Mouse (Mus musculus) intestine, postnatal 0 days (tissue): ENCODE measurements around the gene 1700037C18Rik. TPM values are rescaled to one million over a fixed set of nuclear protein-coding genes. Genes with fewer than 3 reads are reported as not detected.

Experiments
- ATAC-seq: fragments of 200-750 bp; cut with Nextera tagmentation; 2 replicates; pipeline ENCODE4 v1.8.0; 2017; ENCODE audit warnings: mild to moderate bottlenecking, moderate TSS enrichment, moderate library complexity
- H3K27ac ChIP-seq: fragments of 300-500 bp; sonication (generic); 2 replicates; pipeline ENCODE4 v1.5.1; 2014; ENCODE audit warnings: mild to moderate bottlenecking, low read depth, low read length, moderate library complexity
- H3K27me3 ChIP-seq: fragments of 300-500 bp; sonication (generic); replicated peaks from 2 replicates; pipeline ENCODE4 v1.6.1; 2014; ENCODE audit warnings: low read length, mixed read lengths; ENCODE audit not compliant: control insufficient read depth, insufficient read depth
- H3K36me3 ChIP-seq: fragments of 300-500 bp; sonication (generic); 2 replicates; pipeline ENCODE4 v1.6.1; 2014; ENCODE audit warnings: mild to moderate bottlenecking, moderate library complexity; ENCODE audit not compliant: control insufficient read depth, insufficient read depth
- H3K4me1 ChIP-seq: fragments of 300-500 bp; sonication (generic); replicated peaks from 2 replicates; pipeline ENCODE4 v1.6.1; 2014; ENCODE audit warnings: antibody characterized with exemption, low read length, mixed read lengths; ENCODE audit not compliant: control insufficient read depth, insufficient read depth
- H3K4me2 ChIP-seq: fragments of 300-500 bp; sonication (generic); replicated peaks from 2 replicates; pipeline ENCODE4 v1.6.1; 2014; ENCODE audit warnings: low read depth, mild to moderate bottlenecking, moderate library complexity
- H3K4me3 ChIP-seq: fragments of 300-500 bp; sonication (generic); 2 replicates; pipeline ENCODE4 v1.5.1; 2014; ENCODE audit warnings: low read depth, low read length
- H3K9ac ChIP-seq: fragments of 300-500 bp; sonication (generic); 2 replicates; pipeline ENCODE4 v1.6.1; 2014; ENCODE audit warnings: mild to moderate bottlenecking, low read depth, low read length
- H3K9me3 ChIP-seq: fragments of 300-500 bp; sonication (generic); 2 replicates; pipeline ENCODE4 v1.6.1; 2016; ENCODE audit warnings: mixed run types; ENCODE audit not compliant: control insufficient read depth
- CTCF ChIP-seq: sonication (generic); IDR thresholded peaks from 2 replicates; pipeline ENCODE4 v1.5.1; 2016; ENCODE audit warnings: low read depth, mild to moderate bottlenecking, control low read depth, antibody characterized with exemption, moderate library complexity
- WGBS: fragments of 180-500 bp; shearing (Covaris S2); extraction: QIAGEN DNeasy Blood & Tissue Kit; methylation state at CpG from one replicate; pipeline ENCODE4 v1.1.7; 2014; 5-methylcytosine and 5-hydroxymethylcytosine counted together
- polyA plus RNA-seq: library from polyadenylated mRNA; unstranded; fragments of >200 nt; fragmentation: Nextera tagmentation; extraction: Ambion mirVana; gene quantifications from 2 replicates; pipeline ENCODE4 v1.2.1, GENCODE M21; 2015

1700037C18Rik gene
- 5.5 and 6.4 TPM in 2 replicates for polyA plus RNA-seq

DNA sequence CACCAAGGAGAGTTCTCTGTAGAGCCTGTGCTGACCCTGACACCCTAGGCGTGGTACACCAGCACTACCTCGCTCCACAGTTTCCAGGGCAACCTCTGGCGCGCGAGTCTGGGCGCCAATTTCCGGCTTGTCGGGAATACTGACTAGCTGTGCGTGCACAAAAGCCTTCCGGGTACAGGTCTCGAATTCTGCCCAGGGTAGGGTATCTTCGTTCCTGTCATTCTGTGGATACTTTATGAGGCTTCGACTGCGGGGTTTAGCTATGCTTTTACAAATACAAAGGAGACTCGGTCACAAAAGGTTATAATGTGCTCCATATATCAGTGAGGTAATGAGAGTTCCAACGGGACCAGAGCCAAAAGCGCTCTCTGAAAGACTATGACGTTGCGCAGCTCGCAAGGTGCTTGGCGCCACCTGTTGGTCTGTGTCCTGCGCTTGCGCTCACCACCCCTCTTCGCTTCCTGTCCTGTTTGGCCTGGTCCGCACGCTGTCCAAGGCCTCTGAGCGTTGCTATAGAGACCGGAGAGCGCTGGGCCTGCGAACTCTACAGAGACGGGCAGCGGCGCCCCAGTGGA, at the start of gene 1700037C18Rik, which contains the start of gene Cluap1:
1700037C18Rik (minus strand) TSS at position 153 of the 575 bp plus-strand sequence.
Cluap1 (plus strand) TSS at position 265 of the 575 bp plus-strand sequence.
- peak; percentile 95 for TF ChIP-seq CTCF
- H3K4me3 ChIP-seq: peak within 1 kb of the TSS; percentile 56
- peak within 1 kb of the TSS; percentile 54; the same call in 1 of the 2 replicates for H3K27ac ChIP-seq
- peak within 1 kb of the TSS; percentile 64 for H3K9ac ChIP-seq
- H3K27me3 ChIP-seq: no peaks in the 10 kb centered on the region
- ATAC-seq: peak; percentile 98
- H3K9me3 ChIP-seq: no peaks in the 10 kb centered on the region
- H3K4me2 ChIP-seq: peak within 1 kb of the TSS; percentile 88
- under 1% methylated on average over 33 of the region's 33 CpGs for WGBS
- H3K36me3 ChIP-seq: peaks cover 37% of the 10 kb centered on the region
- no peaks in the 10 kb centered on the region for H3K4me1 ChIP-seq

DNA sequence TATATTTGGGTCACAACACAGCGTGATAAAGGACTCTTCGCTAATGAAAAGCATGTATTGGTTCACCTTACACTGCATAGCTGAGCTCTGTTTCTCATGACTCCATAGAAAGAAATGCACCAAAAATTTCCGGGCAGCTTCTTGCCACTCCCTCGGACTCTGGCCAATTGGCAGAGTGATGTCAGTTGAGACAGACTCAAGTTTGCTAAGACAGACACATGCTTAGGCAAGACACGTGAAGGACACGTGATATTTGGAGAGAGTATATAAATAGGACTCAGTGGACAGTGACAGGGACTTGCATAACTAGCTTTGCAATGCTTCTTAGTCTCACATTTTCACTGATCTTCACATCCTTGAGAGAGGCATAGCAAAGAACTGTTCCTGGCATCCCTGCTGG, 47.9 kb upstream of the 1700037C18Rik start:
- no peak overlapping the region for H3K9ac ChIP-seq
- no peaks in the 10 kb centered on the region for H3K9me3 ChIP-seq
- no peaks in the 10 kb centered on the region for H3K36me3 ChIP-seq
- no peak overlapping the region for H3K27ac ChIP-seq
- no peak for ATAC-seq
- H3K4me1 ChIP-seq: no peaks in the 10 kb centered on the region
- TF ChIP-seq CTCF: no peak
- 80% methylated on average over 6 of the region's 6 CpGs for WGBS
- no peak overlapping the region for H3K4me2 ChIP-seq
- H3K27me3 ChIP-seq: no peaks in the 10 kb centered on the region
- H3K4me3 ChIP-seq: no peak overlapping the region

- no peaks in the 10 kb centered on the region for H3K27me3 ChIP-seq
- H3K9me3 ChIP-seq: no peaks in the 10 kb centered on the region
- no peak for TF ChIP-seq CTCF
- H3K4me2 ChIP-seq: no peak overlapping the region
- WGBS: 100% methylated on average over 1 of the region's 1 CpGs
- no peak for ATAC-seq
- no peak overlapping the region for H3K27ac ChIP-seq
- H3K9ac ChIP-seq: no peak overlapping the region
- no peaks in the 10 kb centered on the region; the same call in 1 of the 2 replicates for H3K36me3 ChIP-seq
- no peaks in the 10 kb centered on the region for H3K4me1 ChIP-seq
- H3K4me3 ChIP-seq: no peak overlapping the region
Observed at GRCm38 (mm10) chr16:3951141-3951540, 42.7 kb upstream of the 1700037C18Rik start.

GRCm38 (mm10) chr16:3934701-3935100, 26.2 kb upstream of the 1700037C18Rik start:
- WGBS: 90% methylated on average over 4 of the region's 4 CpGs
- no peak overlapping the region for H3K4me3 ChIP-seq
- TF ChIP-seq CTCF: no peak

DNA sequence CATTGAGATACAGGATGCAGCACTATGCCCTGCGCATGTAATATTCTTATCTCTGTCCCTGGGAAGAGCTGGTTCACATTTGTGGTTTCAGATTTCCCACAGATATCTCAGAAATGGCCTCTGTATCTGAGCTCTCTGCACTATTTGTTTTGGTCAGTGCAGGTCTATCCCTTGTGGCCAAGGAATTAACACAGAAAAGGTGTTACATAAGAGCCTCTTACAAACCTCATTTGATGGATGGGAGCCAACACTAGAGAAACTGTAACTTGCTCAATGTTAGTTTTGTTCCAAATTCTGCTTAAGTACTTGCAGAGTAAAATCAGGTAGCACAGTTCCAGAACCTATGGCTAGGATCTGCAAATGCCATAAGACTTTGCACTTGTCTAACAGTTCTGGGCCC, 25.6 kb upstream of the 1700037C18Rik start:
- no peaks in the 10 kb centered on the region for H3K27me3 ChIP-seq
- H3K4me1 ChIP-seq: no peaks in the 10 kb centered on the region
- no peak for TF ChIP-seq CTCF
- no peak overlapping the region for H3K9ac ChIP-seq
- H3K9me3 ChIP-seq: no peaks in the 10 kb centered on the region
- no peak overlapping the region for H3K27ac ChIP-seq
- no peak for ATAC-seq
- 93% methylated on average over 1 of the region's 1 CpGs for WGBS
- H3K4me2 ChIP-seq: no peak overlapping the region
- H3K36me3 ChIP-seq: peaks cover 52% of the 10 kb centered on the region
- no peak overlapping the region for H3K4me3 ChIP-seq

More at GRCm38 (mm10) chr16:3934701-3935100, 26.2 kb upstream of the 1700037C18Rik start:
- Histone ChIP-seq H3K4me2 (no peak overlapping the region), H3K27ac (no peak overlapping the region), H3K27me3 (no peaks in the 10 kb centered on the region), H3K9me3 (no peaks in the 10 kb centered on the region), H3K4me1 (no peaks in the 10 kb centered on the region), H3K9ac (no peak overlapping the region), H3K36me3 (peaks cover 54% of the 10 kb centered on the region)
- ATAC-seq: no peak

GRCm38 (mm10) chr16:3933536-3933935, 25.0 kb upstream of the 1700037C18Rik start:
- no peak for ATAC-seq
- Histone ChIP-seq H3K4me3 (no peak overlapping the region), H3K36me3 (peaks cover 46% of the 10 kb centered on the region), H3K9me3 (no peaks in the 10 kb centered on the region), H3K4me1 (no peaks in the 10 kb centered on the region), H3K4me2 (no peak overlapping the region), H3K27ac (no peak overlapping the region), H3K27me3 (no peaks in the 10 kb centered on the region), H3K9ac (no peak overlapping the region)
- WGBS: 93% methylated on average over 6 of the region's 6 CpGs
- no peak for TF ChIP-seq CTCF
